Mouse (Mus musculus) intestine, embryonic 14.5 days (tissue): ENCODE results near the gene Fam126b. TPM values are rescaled to one million over a fixed set of nuclear protein-coding genes. Genes with fewer than 3 reads are reported as not detected.
"Not testable (repeated sequence)": the region's sequence is repeated elsewhere in the genome, so short reads cannot be mapped to it uniquely, and the experiment has no call there.

ENCODE experiments used
- ATAC-seq: fragments of 200-750 bp; cut with Nextera tagmentation; replicated peaks from 2 replicates; pipeline ENCODE4 v1.8.0; 2017; ENCODE audit warnings: low read depth, moderate number of reproducible peaks, moderate TSS enrichment, moderate library complexity; ENCODE audit not compliant: low FRiP score, low TSS enrichment
- DNase-seq: peaks from one replicate; pipeline ENCODE4 v3.0.0-alpha.2; 2018; ENCODE audit warnings: low spot score
- H3K27ac ChIP-seq: fragments of 300-500 bp; sonication (generic); 2 replicates; pipeline ENCODE4 v1.5.1; 2014; ENCODE audit warnings: low read depth, mild to moderate bottlenecking, control low read depth
- H3K27me3 ChIP-seq: fragments of 300-500 bp; sonication (generic); replicated peaks from 2 replicates; pipeline ENCODE4 v1.6.1; 2014; ENCODE audit warnings: low read length, control low read depth; ENCODE audit not compliant: control insufficient read depth, insufficient read depth
- H3K36me3 ChIP-seq: fragments of 300-500 bp; sonication (generic); 2 replicates; pipeline ENCODE4 v1.6.1; 2014; ENCODE audit warnings: low read length, control low read depth; ENCODE audit not compliant: control insufficient read depth, insufficient read depth
- H3K4me1 ChIP-seq: fragments of 300-500 bp; sonication (generic); replicated peaks from 2 replicates; pipeline ENCODE4 v1.6.1; 2014; ENCODE audit warnings: low read length, control low read depth, mixed read lengths; ENCODE audit not compliant: control insufficient read depth, insufficient read depth
- H3K4me2 ChIP-seq: fragments of 300-500 bp; sonication (generic); 2 replicates; pipeline ENCODE4 v1.6.1; 2014; ENCODE audit warnings: low read length
- H3K4me3 ChIP-seq: fragments of 300-500 bp; sonication (generic); 2 replicates; pipeline ENCODE4 v1.5.1; 2014; ENCODE audit warnings: low read depth, low read length, control low read depth, mixed read lengths
- H3K9ac ChIP-seq: fragments of 300-500 bp; sonication (generic); 2 replicates; pipeline ENCODE4 v1.6.1; 2014; ENCODE audit warnings: mild to moderate bottlenecking, low read length
- H3K9me3 ChIP-seq: fragments of 300-500 bp; sonication (generic); 2 replicates; pipeline ENCODE4 v1.6.1; 2016; ENCODE audit warnings: low read length, control low read depth; ENCODE audit not compliant: control insufficient read depth
- WGBS: fragments of 180-500 bp; shearing (Covaris S2); extraction: QIAGEN DNeasy Blood & Tissue Kit; methylation state at CpG from one replicate; pipeline ENCODE4 v1.1.7; 2014; 5-methylcytosine and 5-hydroxymethylcytosine counted together
- polyA plus RNA-seq: library from polyadenylated mRNA; unstranded; fragments of >200 nt; fragmentation: Nextera tagmentation; extraction: Ambion mirVana; gene quantifications from 2 replicates; pipeline ENCODE4 v1.2.1, GENCODE M21; 2014

Fam126b gene
- polyA plus RNA-seq, 1 experiment from 2014 or later, result 9.1 TPM

GRCm38 (mm10) chr1:58562455-58562854 is 23.7 kb downstream of the Fam126b start:
- ATAC-seq (no peak), DNase-seq (no peak)
- no peaks in the 10 kb centered on the region for H3K9me3 ChIP-seq
- no peaks in the 10 kb centered on the region for H3K27me3 ChIP-seq
- H3K4me3 ChIP-seq, result no peak overlapping the region
- H3K4me1 ChIP-seq, result no peaks in the 10 kb centered on the region
- 95% methylated on average over 1 of the region's 1 CpGs for WGBS
- H3K9ac ChIP-seq, result no peak overlapping the region
- peaks cover 12% of the 10 kb centered on the region for H3K36me3 ChIP-seq
- no peak overlapping the region for H3K4me2 ChIP-seq
- no peak overlapping the region for H3K27ac ChIP-seq

DNA sequence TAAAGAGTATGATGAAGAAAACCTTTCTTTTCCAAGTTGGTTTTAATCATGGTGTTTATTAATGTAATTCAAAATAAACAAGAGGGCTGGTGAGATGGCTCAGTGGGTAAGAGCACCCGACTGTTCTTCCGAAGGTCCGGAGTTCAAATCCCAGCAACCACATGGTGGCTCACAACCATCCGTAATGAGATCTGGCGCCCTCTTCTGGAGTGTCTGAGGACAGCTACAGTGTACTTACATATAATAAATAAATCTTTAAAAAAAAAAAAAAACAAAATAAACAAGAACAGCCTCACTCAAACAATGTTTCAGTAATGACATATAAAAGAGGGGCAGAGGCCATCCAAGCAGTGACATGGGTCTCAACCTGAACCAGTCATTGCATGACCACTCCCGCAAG is 25.8 kb downstream of the Fam126b start:
- H3K36me3 ChIP-seq, result peaks cover 21% of the 10 kb centered on the region
- not testable (repeated sequence) for H3K27ac ChIP-seq, H3K4me2 ChIP-seq, H3K9me3 ChIP-seq, H3K27me3 ChIP-seq, DNase-seq, ATAC-seq, H3K9ac ChIP-seq, H3K4me1 ChIP-seq, H3K4me3 ChIP-seq
- 90% methylated on average over 6 of the region's 6 CpGs for WGBS

GRCm38 (mm10) chr1:58541386-58541785 is 44.7 kb downstream of the Fam126b start:
- Histone ChIP-seq H3K27me3 (no peaks in the 10 kb centered on the region), H3K4me2 (no peak overlapping the region), H3K9ac (no peak overlapping the region), H3K27ac (no peak overlapping the region), H3K36me3 (peaks cover 61% of the 10 kb centered on the region), H3K4me1 (no peaks in the 10 kb centered on the region), H3K4me3 (no peak overlapping the region), H3K9me3 (no peaks in the 10 kb centered on the region)
- WGBS, result 61% methylated on average over 1 of the region's 1 CpGs
- DNase-seq (no peak), ATAC-seq (no peak)

GRCm38 (mm10) chr1:58507249-58507648 is 78.9 kb downstream of the Fam126b start:
- no peaks in the 10 kb centered on the region for H3K36me3 ChIP-seq
- DNase-seq (no peak), ATAC-seq (no peak)
- H3K9me3 ChIP-seq, result peaks cover 33% of the 10 kb centered on the region
- H3K27ac ChIP-seq, result no peak overlapping the region
- WGBS, result 95% methylated on average over 3 of the region's 3 CpGs
- no peak overlapping the region for H3K4me2 ChIP-seq
- no peak overlapping the region for H3K9ac ChIP-seq
- H3K4me1 ChIP-seq, result peaks cover 9% of the 10 kb centered on the region
- no peaks in the 10 kb centered on the region for H3K27me3 ChIP-seq
- H3K4me3 ChIP-seq, result no peak overlapping the region

GRCm38 (mm10) chr1:58504577-58505254 is 81.4 kb downstream of the Fam126b start, which contains the start of gene Orc2:
Orc2 (minus strand) TSS chr1:58505109.
- under 1% methylated on average over 64 of the region's 64 CpGs for WGBS
- ATAC-seq (peak; percentile 99), DNase-seq (peak; percentile 88)

DNA sequence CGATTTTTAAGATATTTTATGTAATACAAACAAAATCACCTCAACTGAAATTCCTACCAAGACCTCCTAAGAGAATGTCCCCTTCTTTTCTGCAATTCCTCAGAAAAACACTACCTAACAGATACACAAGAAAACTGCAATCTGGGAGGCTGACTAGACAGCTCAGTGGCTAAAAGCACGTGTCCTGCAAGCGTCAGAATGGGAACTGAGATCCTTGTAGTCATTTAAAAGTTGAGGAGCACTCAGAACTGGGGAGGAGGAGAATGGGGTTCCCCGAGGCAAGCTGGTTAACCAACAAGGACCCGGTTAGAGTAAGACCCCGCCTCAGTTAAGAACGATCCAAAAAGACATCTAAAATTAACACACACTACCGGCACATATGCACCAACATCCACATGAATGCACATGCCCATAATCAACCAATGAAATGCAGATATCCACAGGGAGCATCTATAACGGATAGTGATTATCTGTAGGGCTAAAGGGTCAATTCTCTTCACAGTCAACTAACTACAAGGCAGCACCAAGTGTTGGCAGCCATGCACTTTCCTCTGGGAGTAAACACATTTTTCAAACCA is 82.2 kb downstream of the Fam126b start:
- H3K4me3 ChIP-seq, result peak overlapping the region; percentile 91
- peaks cover 22% of the 10 kb centered on the region for H3K36me3 ChIP-seq
- H3K27ac ChIP-seq, result no peak overlapping the region
- H3K9ac ChIP-seq, result peak overlapping the region; percentile 62
- H3K4me1 ChIP-seq, result peaks cover 9% of the 10 kb centered on the region
- ATAC-seq (0 out of 2 replicates have a peak, but pooled peaks have one; percentile 1), DNase-seq (no peak)
- peak overlapping the region; percentile 95 for H3K4me2 ChIP-seq
- WGBS, result 28% methylated on average over 9 of the region's 9 CpGs
- H3K9me3 ChIP-seq, result peaks cover 25% of the 10 kb centered on the region
- H3K27me3 ChIP-seq, result no peaks in the 10 kb centered on the region

More at GRCm38 (mm10) chr1:58504577-58505254, 81.4 kb downstream of the Fam126b start, which contains the start of gene Orc2:
- peak within 1 kb of the TSS; percentile 95 for H3K4me2 ChIP-seq
- H3K9me3 ChIP-seq, result peaks cover 28% of the 10 kb centered on the region
- peak within 1 kb of the TSS; percentile 81 for H3K27ac ChIP-seq
- H3K4me3 ChIP-seq, result peak within 1 kb of the TSS; percentile 91
- H3K36me3 ChIP-seq, result peaks cover 14% of the 10 kb centered on the region
- peaks cover 9% of the 10 kb centered on the region for H3K4me1 ChIP-seq
- no peaks in the 10 kb centered on the region for H3K27me3 ChIP-seq
- H3K9ac ChIP-seq, result peak within 1 kb of the TSS; percentile 62

GRCm38 (mm10) chr1:58503134-58503533 is 83.0 kb downstream of the Fam126b start:
- Histone ChIP-seq H3K4me1 (peaks cover 9% of the 10 kb centered on the region), H3K9ac (no peak overlapping the region), H3K27me3 (no peaks in the 10 kb centered on the region), H3K27ac (no peak overlapping the region), H3K36me3 (peaks cover 28% of the 10 kb centered on the region), H3K9me3 (peaks cover 19% of the 10 kb centered on the region), H3K4me2 (peak overlapping the region; percentile 95; the same call in 1 of the 2 replicates), H3K4me3 (0 out of 2 replicates have a peak overlapping the region, but pooled peaks have one; percentile 91)
- ATAC-seq (no peak), DNase-seq (no peak)

- DNase-seq (no peak), ATAC-seq (no peak)
- H3K9me3 ChIP-seq, result no peaks in the 10 kb centered on the region
- H3K4me3 ChIP-seq, result no peak overlapping the region
- H3K4me1 ChIP-seq, result peaks cover 7% of the 10 kb centered on the region
- H3K9ac ChIP-seq, result no peak overlapping the region
- 93% methylated on average over 1 of the region's 1 CpGs for WGBS
- H3K27me3 ChIP-seq, result no peaks in the 10 kb centered on the region
- peaks cover 70% of the 10 kb centered on the region for H3K36me3 ChIP-seq
- H3K4me2 ChIP-seq, result no peak overlapping the region
- H3K27ac ChIP-seq, result no peak overlapping the region
Measured at GRCm38 (mm10) chr1:58498758-58499157, 87.4 kb downstream of the Fam126b start.
